Mouse (Mus musculus): Measurements from ENCODE around the gene Ifitm2.

Gene Ifitm2

GRCm38 (mm10) chr7:140905642-140906081 is 50.1 kb downstream of the Ifitm2 start:
- no peak for ATAC-seq (ENCODE audit: low TSS enrichment)
